Mouse (Mus musculus): ENCODE measurements at regions not wholly inside any gene's neighbourhood (a gene's known extent, or its start where the extent isn't known, plus 50 kb on each side); places are given as distances from the start of the nearest gene placed in this dataset.

GRCm38 (mm10) chr8:8970346-8970745, 280.0 kb upstream of the Arglu1 start:
- TF ChIP-seq EP300 (IDR thresholded peaks at IDR 0.05; ENCODE audit: low read depth) (no peak), CTCF (IDR thresholded peaks at IDR 0.05; ENCODE audit: low read depth) (no peak)
